Mouse (Mus musculus): ENCODE measurements around the gene Kif1c.

Gene Kif1c

GRCm38 (mm10) chr11:70699051-70699450 lies 1.3 kb upstream of the Kif1c start:
- DNase-seq: no peak

- peak; percentile 83 for DNase-seq
Measured at GRCm38 (mm10) chr11:70700613-70701012, 265 bp downstream of the Kif1c start.

- peak; percentile 21 for DNase-seq
Measured at GRCm38 (mm10) chr11:70701221-70701955, 1.0 kb downstream of the Kif1c start.

- no peak for DNase-seq
Measured at GRCm38 (mm10) chr11:70701984-70702733, 1.8 kb downstream of the Kif1c start.

GRCm38 (mm10) chr11:70702781-70703180 lies 2.4 kb downstream of the Kif1c start:
- no peak for DNase-seq

- DNase-seq: peak; percentile 20
Measured at GRCm38 (mm10) chr11:70706127-70706526, 5.8 kb downstream of the Kif1c start.

GRCm38 (mm10) chr11:70711026-70711425 lies 10.7 kb downstream of the Kif1c start:
- DNase-seq: no peak

GRCm38 (mm10) chr11:70713222-70713621 lies 12.9 kb downstream of the Kif1c start:
- DNase-seq: no peak

GRCm38 (mm10) chr11:70715832-70716231 lies 15.5 kb downstream of the Kif1c start:
- DNase-seq: no peak

- DNase-seq: no peak
Measured at GRCm38 (mm10) chr11:70718481-70718880, 18.1 kb downstream of the Kif1c start.

- no peak for DNase-seq
Measured at GRCm38 (mm10) chr11:70720567-70720966, 20.2 kb downstream of the Kif1c start.

GRCm38 (mm10) chr11:70721072-70721471 lies 20.7 kb downstream of the Kif1c start:
- DNase-seq: no peak

GRCm38 (mm10) chr11:70724706-70725105 lies 24.4 kb downstream of the Kif1c start:
- DNase-seq: peak; percentile 70

GRCm38 (mm10) chr11:70726585-70726984 lies 26.2 kb downstream of the Kif1c start:
- DNase-seq: no peak

- no peak for DNase-seq
Measured at GRCm38 (mm10) chr11:70727385-70727784, 27.0 kb downstream of the Kif1c start.

GRCm38 (mm10) chr11:70730427-70731038 lies 30.2 kb downstream of the Kif1c start:
- DNase-seq: peak; percentile 78

- peak; percentile 15 for DNase-seq
Measured at GRCm38 (mm10) chr11:70731178-70731577, 30.8 kb downstream of the Kif1c start.

GRCm38 (mm10) chr11:70733256-70733655 lies 32.9 kb downstream of the Kif1c start:
- DNase-seq: no peak

- DNase-seq: peak; percentile 21
Measured at GRCm38 (mm10) chr11:70737749-70738148, 37.4 kb downstream of the Kif1c start.

- no peak for DNase-seq
Measured at GRCm38 (mm10) chr11:70741603-70742002, 41.3 kb downstream of the Kif1c start.

GRCm38 (mm10) chr11:70742117-70742516 lies 41.8 kb downstream of the Kif1c start:
- no peak for DNase-seq

- DNase-seq: no peak
Measured at GRCm38 (mm10) chr11:70742581-70743459, 42.5 kb downstream of the Kif1c start.

GRCm38 (mm10) chr11:70745636-70746035 lies 45.3 kb downstream of the Kif1c start:
- DNase-seq: no peak

All from kidney, adult 9 months (tissue).